Mouse (Mus musculus) kidney, adult 2 months (tissue): Measurements from ENCODE around the gene Parp1.

Experiments
- CTCF ChIP-seq: fragments of 200-500 bp; conservative IDR thresholded peaks from 2 replicates; pipeline ENCODE4 v1.5.1; 2011; ENCODE audit warnings: low read depth, mild to moderate bottlenecking, control low read depth, low read length, moderate library complexity, mixed read lengths; ENCODE audit not compliant: insufficient read depth, insufficient read length
- POLR2A ChIP-seq: fragments of 200-500 bp; IDR thresholded peaks from one replicate; pipeline ENCODE4 v1.6.1; 2011; ENCODE audit warnings: low read depth, low read length, control low read depth

GRCm38 (mm10) chr1:180622389-180622788 lies 53.7 kb downstream of the Parp1 start:
- TF ChIP-seq POLR2A (no peak), CTCF (no peak)
